Mouse (Mus musculus) liver, postnatal 0 days (tissue): ENCODE measurements at regions not wholly inside any gene's neighbourhood (a gene's known extent, or its start where the extent isn't known, plus 50 kb on each side); places are given as distances from the start of the nearest gene placed in this dataset.

ENCODE experiments used
- CTCF ChIP-seq: sonication (generic); IDR thresholded peaks from 2 replicates; pipeline ENCODE4 v1.5.1; 2016; ENCODE audit warnings: antibody characterized with exemption, low read depth
- EP300 ChIP-seq: IDR thresholded peaks from 2 replicates; pipeline ENCODE4 v1.6.1; 2016; ENCODE audit warnings: antibody characterized with exemption, low read depth, mild to moderate bottlenecking

GRCm38 (mm10) chr6:101997629-101998028, 575.3 kb downstream of the Cntn3 start:
- TF ChIP-seq EP300 (no peak), CTCF (no peak)
